Mouse (Mus musculus) neutrophil, adult 83 days (primary cell): ENCODE data around the gene Aqp11. TPM values are rescaled to one million over a fixed set of nuclear protein-coding genes. Genes with fewer than 3 reads are reported as not detected.

Experiments used
- total RNA-seq, 2 experiments: library from RNA; stranded (reverse); gene quantifications; one replicate each; pipeline ENCODE4 v1.2.4; 2023

The Aqp11 gene
- under 1 TPM; 0.81 to 0.93 TPM for total RNA-seq

GRCm38 (mm10) chr7:97737638-97738456 lies at the start of gene Aqp11:
Gene Aqp11, minus strand, starts transcription at chr7:97738289.

DNA sequence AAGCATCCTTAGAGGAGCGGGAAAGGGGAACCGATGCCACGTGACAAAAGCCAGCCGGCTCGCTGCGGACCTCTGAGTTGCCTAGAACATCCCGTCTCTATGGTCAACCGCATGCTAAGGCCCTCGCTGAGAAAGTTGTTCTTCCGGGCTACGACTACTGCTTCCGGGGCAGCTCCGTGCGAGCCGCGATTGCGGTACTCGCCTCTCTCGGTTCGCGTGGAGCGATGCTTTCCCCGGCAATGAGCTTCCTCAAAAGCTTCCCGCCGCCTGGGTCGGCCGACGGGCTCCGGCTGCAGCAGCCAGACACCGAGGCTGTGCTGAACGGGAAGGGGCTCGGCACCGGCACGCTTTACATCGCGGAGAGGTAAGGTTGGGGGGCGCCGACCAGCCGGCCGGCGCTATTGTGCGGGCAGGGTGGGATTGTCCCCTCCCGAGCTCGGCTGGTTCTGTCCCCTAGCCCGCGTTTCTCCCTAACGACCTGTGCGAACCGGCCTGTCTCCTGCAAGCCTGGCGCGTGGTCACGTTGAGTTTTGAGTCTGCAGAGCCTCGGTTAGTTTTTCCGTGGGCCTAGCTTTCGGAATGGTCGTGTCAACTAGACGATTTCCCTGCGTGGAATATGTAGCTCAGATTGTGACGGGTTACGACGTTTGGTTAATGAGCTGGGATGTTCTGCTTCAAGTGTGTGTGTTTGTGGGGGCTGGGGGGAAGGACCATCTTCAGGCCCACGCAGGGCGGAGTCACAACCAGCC lies 41.4 kb downstream of the Aqp11 start, which contains the start of gene Clns1a:
Gene Clns1a, plus strand, starts transcription at position 129 of the 749 bp plus-strand sequence.

Other genes starting within 250 kb of the Aqp11 start
- gene Aamdc, start 158.8 kb downstream of the Aqp11 start, total RNA-seq = 1 to 10 TPM; 4.8 to 6.0 TPM
- 10 to 100 TPM; 28.7 to 30.5 TPM for gene Rsf1, start 158.4 kb downstream of the Aqp11 start, total RNA-seq
- gene Clns1a, start 41.7 kb downstream of the Aqp11 start, total RNA-seq = 10 to 100 TPM; 35.9 to 37.3 TPM
- gene Pak1, start 50.3 kb upstream of the Aqp11 start, total RNA-seq = 10 to 100 TPM; 41.4 to 42.7 TPM
- not detected for gene Gdpd4, start 181.7 kb upstream of the Aqp11 start, total RNA-seq